Mouse (Mus musculus) layer of hippocampus, adult 8-10 months (tissue): ENCODE results near the gene Amd2. TPM values are rescaled to one million over a fixed set of nuclear protein-coding genes. Genes with fewer than 3 reads are reported as not detected.

Experiments used
- DNase-seq, 2 experiments: peaks; one replicate each; pipeline ENCODE4 v3.0.0; 2022; ENCODE audit warnings: low spot score in 2 of 2
- total RNA-seq, 4 experiments: library from RNA; stranded (reverse); gene quantifications; 2 replicates each; pipeline ENCODE4 v1.2.4; 2022

Amd2 gene
- 10 to 100 TPM; 21.7 to 32.4 (median 27.2) TPM for total RNA-seq

GRCm38 (mm10) chr10:35711792-35712191, at the start of gene Amd2:
Amd2 (minus strand) TSS chr10:35711892.
- no peak for DNase-seq

- DNase-seq, result no peak
Observed at GRCm38 (mm10) chr10:35761280-35761679, 49.6 kb upstream of the Amd2 start.

- DNase-seq, result peak in 1 of 2 experiments; percentile 2
Observed at GRCm38 (mm10) chr10:35737639-35738038, 25.9 kb upstream of the Amd2 start.

GRCm38 (mm10) chr10:35714266-35714665, 2.6 kb upstream of the Amd2 start:
- no peak for DNase-seq
